Mouse (Mus musculus): ENCODE measurements around the gene Pigf. TPM values are rescaled to one million over a fixed set of nuclear protein-coding genes. Genes with fewer than 3 reads are reported as not detected.
"Not testable (repeated sequence)": the region's sequence is repeated elsewhere in the genome, so short reads cannot be mapped to it uniquely, and the experiment has no call there.

Gene Pigf
- 36.8 and 40.6 TPM in 2 replicates for polyA plus RNA-seq (2016; fragmentation: Nextera tagmentation; extraction: Ambion mirVana)

- H3K4me3 ChIP-seq: peak within 1 kb of the TSS; percentile 85
- under 1% methylated on average over 43 of the region's 43 CpGs for WGBS
- H3K36me3 ChIP-seq: peaks cover 9% of the 10 kb centered on the region
- H3K4me2 ChIP-seq (replicated peaks): peak within 1 kb of the TSS; percentile 98
- H3K27ac ChIP-seq: no peak within 1 kb of the TSS
- H3K9ac ChIP-seq: peak within 1 kb of the TSS; percentile 78
- no peaks in the 10 kb centered on the region for H3K27me3 ChIP-seq (replicated peaks)
- H3K9me3 ChIP-seq: no peaks in the 10 kb centered on the region
- peak; percentile 100 for ATAC-seq (ENCODE audit: low FRiP score, low read depth)
- peaks cover 11% of the 10 kb centered on the region; the same call in 1 of the 2 replicates for H3K4me1 ChIP-seq
Measured at GRCm38 (mm10) chr17:87025269-87025949, at the start of gene Pigf, which contains the start of gene Cript. Gene Pigf, minus strand, starts transcription at chr17:87025406. Gene Cript, plus strand, starts transcription at chr17:87025550.

- Histone ChIP-seq H3K4me1 (no peaks in the 10 kb centered on the region), H3K4me2 (replicated peaks) (no peak overlapping the region), H3K9ac (no peak overlapping the region), H3K27ac (no peak overlapping the region), H3K27me3 (replicated peaks) (no peaks in the 10 kb centered on the region), H3K4me3 (no peak overlapping the region), H3K9me3 (no peaks in the 10 kb centered on the region), H3K36me3 (no peaks in the 10 kb centered on the region)
- no peak for ATAC-seq (ENCODE audit: low FRiP score, low read depth)
Measured at GRCm38 (mm10) chr17:87073470-87073869, 48.3 kb upstream of the Pigf start.

GRCm38 (mm10) chr17:87072766-87073440 is 47.7 kb upstream of the Pigf start:
- Histone ChIP-seq H3K36me3 (no peaks in the 10 kb centered on the region), H3K27ac (no peak overlapping the region), H3K9ac (no peak overlapping the region), H3K27me3 (replicated peaks) (no peaks in the 10 kb centered on the region), H3K4me2 (replicated peaks) (no peak overlapping the region), H3K9me3 (no peaks in the 10 kb centered on the region), H3K4me1 (no peaks in the 10 kb centered on the region), H3K4me3 (no peak overlapping the region)
- no peak for ATAC-seq (ENCODE audit: low FRiP score, low read depth)
- WGBS: 76% methylated on average over 5 of the region's 5 CpGs

- H3K4me3 ChIP-seq; H3K4me2 ChIP-seq (replicated peaks); H3K9me3 ChIP-seq; H3K27me3 ChIP-seq (replicated peaks); H3K9ac ChIP-seq; H3K27ac ChIP-seq; H3K36me3 ChIP-seq; H3K4me1 ChIP-seq; ATAC-seq (ENCODE audit: low FRiP score, low read depth): not testable (repeated sequence)
- WGBS: 90% methylated on average over 1 of the region's 1 CpGs
Measured at GRCm38 (mm10) chr17:87072183-87072582, 47.0 kb upstream of the Pigf start.

GRCm38 (mm10) chr17:87068997-87069396 is 43.8 kb upstream of the Pigf start:
- Histone ChIP-seq H3K9ac (no peak overlapping the region), H3K27ac (no peak overlapping the region), H3K9me3 (no peaks in the 10 kb centered on the region), H3K4me1 (no peaks in the 10 kb centered on the region), H3K36me3 (no peaks in the 10 kb centered on the region), H3K4me2 (replicated peaks) (no peak overlapping the region), H3K4me3 (no peak overlapping the region), H3K27me3 (replicated peaks) (no peaks in the 10 kb centered on the region)
- no peak for ATAC-seq (ENCODE audit: low FRiP score, low read depth)
- 88% methylated on average over 4 of the region's 4 CpGs for WGBS

- WGBS: 82% methylated on average over 6 of the region's 6 CpGs
- Histone ChIP-seq H3K4me1 (no peaks in the 10 kb centered on the region), H3K36me3 (no peaks in the 10 kb centered on the region), H3K27ac (no peak overlapping the region), H3K9ac (no peak overlapping the region), H3K4me3 (no peak overlapping the region), H3K4me2 (replicated peaks) (no peak overlapping the region), H3K27me3 (replicated peaks) (no peaks in the 10 kb centered on the region), H3K9me3 (no peaks in the 10 kb centered on the region)
- ATAC-seq (ENCODE audit: low FRiP score, low read depth): no peak
Measured at GRCm38 (mm10) chr17:87063969-87064368, 38.8 kb upstream of the Pigf start.

- Histone ChIP-seq H3K27me3 (replicated peaks) (no peaks in the 10 kb centered on the region), H3K4me3 (no peak overlapping the region), H3K4me1 (no peaks in the 10 kb centered on the region), H3K9me3 (no peaks in the 10 kb centered on the region), H3K4me2 (replicated peaks) (no peak overlapping the region), H3K27ac (no peak overlapping the region), H3K36me3 (no peaks in the 10 kb centered on the region), H3K9ac (no peak overlapping the region)
- no peak for ATAC-seq (ENCODE audit: low FRiP score, low read depth)
- WGBS: 91% methylated on average over 7 of the region's 7 CpGs
Measured at GRCm38 (mm10) chr17:87063461-87063860, 38.3 kb upstream of the Pigf start.

- no peak for ATAC-seq (ENCODE audit: low FRiP score, low read depth)
- no peak overlapping the region for H3K9ac ChIP-seq
Measured at GRCm38 (mm10) chr17:87062639-87063038, 37.4 kb upstream of the Pigf start.

GRCm38 (mm10) chr17:87057486-87058266 is 32.5 kb upstream of the Pigf start:
- Histone ChIP-seq H3K4me1 (peaks cover 7% of the 10 kb centered on the region; the same call in 1 of the 2 replicates), H3K9ac (no peak overlapping the region), H3K27me3 (replicated peaks) (no peaks in the 10 kb centered on the region), H3K27ac (no peak overlapping the region), H3K4me3 (no peak overlapping the region), H3K9me3 (no peaks in the 10 kb centered on the region), H3K4me2 (replicated peaks) (no peak overlapping the region), H3K36me3 (no peaks in the 10 kb centered on the region)
- ATAC-seq (ENCODE audit: low FRiP score, low read depth): no peak
- 77% methylated on average over 8 of the region's 8 CpGs for WGBS

More at GRCm38 (mm10) chr17:87062639-87063038, 37.4 kb upstream of the Pigf start:
- H3K4me1 ChIP-seq: no peaks in the 10 kb centered on the region
- H3K36me3 ChIP-seq: no peaks in the 10 kb centered on the region
- H3K27me3 ChIP-seq (replicated peaks): no peaks in the 10 kb centered on the region
- no peak overlapping the region for H3K27ac ChIP-seq
- H3K4me3 ChIP-seq: no peak overlapping the region
- H3K9me3 ChIP-seq: no peaks in the 10 kb centered on the region
- H3K4me2 ChIP-seq (replicated peaks): no peak overlapping the region
- 86% methylated on average over 9 of the region's 9 CpGs for WGBS

- Histone ChIP-seq H3K4me1 (peaks cover 7% of the 10 kb centered on the region; the same call in 1 of the 2 replicates), H3K27me3 (replicated peaks) (no peaks in the 10 kb centered on the region), H3K9ac (no peak overlapping the region), H3K9me3 (no peaks in the 10 kb centered on the region), H3K4me2 (replicated peaks) (no peak overlapping the region), H3K4me3 (no peak overlapping the region), H3K36me3 (no peaks in the 10 kb centered on the region), H3K27ac (no peak overlapping the region)
- ATAC-seq (ENCODE audit: low FRiP score, low read depth): no peak
- WGBS: 92% methylated on average over 7 of the region's 7 CpGs
Measured at GRCm38 (mm10) chr17:87056761-87057160, 31.6 kb upstream of the Pigf start.

- Histone ChIP-seq H3K27ac (no peak overlapping the region), H3K9ac (no peak overlapping the region), H3K9me3 (no peaks in the 10 kb centered on the region), H3K27me3 (replicated peaks) (no peaks in the 10 kb centered on the region), H3K4me1 (peaks cover 7% of the 10 kb centered on the region; the same call in 1 of the 2 replicates), H3K4me3 (no peak overlapping the region), H3K36me3 (no peaks in the 10 kb centered on the region), H3K4me2 (replicated peaks) (no peak overlapping the region)
- 81% methylated on average over 1 of the region's 1 CpGs for WGBS
- no peak for ATAC-seq (ENCODE audit: low FRiP score, low read depth)
Measured at GRCm38 (mm10) chr17:87055663-87056062, 30.5 kb upstream of the Pigf start.

GRCm38 (mm10) chr17:87055051-87055459 is 29.8 kb upstream of the Pigf start:
- WGBS: 43% methylated on average over 5 of the region's 5 CpGs

More at GRCm38 (mm10) chr17:87055051-87055459, 29.8 kb upstream of the Pigf start:
- Histone ChIP-seq H3K4me3 (no peak overlapping the region), H3K4me1 (peaks cover 7% of the 10 kb centered on the region; the same call in 1 of the 2 replicates), H3K4me2 (replicated peaks) (no peak overlapping the region), H3K36me3 (no peaks in the 10 kb centered on the region), H3K27me3 (replicated peaks) (no peaks in the 10 kb centered on the region), H3K27ac (no peak overlapping the region), H3K9me3 (no peaks in the 10 kb centered on the region), H3K9ac (no peak overlapping the region)
- ATAC-seq (ENCODE audit: low FRiP score, low read depth): 0 out of 2 replicates have a peak, but pooled peaks have one; percentile 50

Measured in neural tube, embryonic 12.5 days (tissue).